Mouse (Mus musculus): ENCODE measurements around the gene Naxd.

DNA sequence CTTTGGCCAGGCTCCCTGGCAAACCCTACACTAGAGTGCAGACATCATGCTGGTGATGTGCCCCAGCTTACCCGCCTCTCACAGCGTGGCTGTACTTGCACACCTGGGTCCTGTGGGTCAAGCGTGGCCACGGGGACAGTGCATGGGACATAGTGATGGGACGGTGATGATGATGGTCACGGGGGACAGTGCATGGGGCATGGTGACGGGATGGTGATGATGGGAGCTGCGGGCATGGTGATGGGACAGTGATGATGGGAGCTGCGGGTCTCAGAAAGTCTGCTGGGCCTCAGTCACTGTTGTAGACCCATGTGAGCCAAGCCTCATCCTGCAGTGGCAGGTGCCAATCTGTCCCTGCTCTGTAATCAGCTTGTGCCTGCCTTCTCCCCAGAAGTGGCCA lies 19.0 kb downstream of the Naxd start:
- TF ChIP-seq CTCF (IDR thresholded peaks at IDR 0.05; ENCODE audit: extremely low read depth, insufficient read depth, low read length): no peak
- no peak for TF ChIP-seq POLR2A (IDR thresholded peaks at IDR 0.05; ENCODE audit: extremely low read depth, insufficient read depth, low read length)
